Mouse (Mus musculus) B cell, adult 2 months (primary cell): ENCODE data around the gene Aoah.

Source experiments
- DNase-seq, 2 experiments: peaks; one replicate each; pipeline ENCODE4 v3.0.0; 2022

The Aoah gene

DNA sequence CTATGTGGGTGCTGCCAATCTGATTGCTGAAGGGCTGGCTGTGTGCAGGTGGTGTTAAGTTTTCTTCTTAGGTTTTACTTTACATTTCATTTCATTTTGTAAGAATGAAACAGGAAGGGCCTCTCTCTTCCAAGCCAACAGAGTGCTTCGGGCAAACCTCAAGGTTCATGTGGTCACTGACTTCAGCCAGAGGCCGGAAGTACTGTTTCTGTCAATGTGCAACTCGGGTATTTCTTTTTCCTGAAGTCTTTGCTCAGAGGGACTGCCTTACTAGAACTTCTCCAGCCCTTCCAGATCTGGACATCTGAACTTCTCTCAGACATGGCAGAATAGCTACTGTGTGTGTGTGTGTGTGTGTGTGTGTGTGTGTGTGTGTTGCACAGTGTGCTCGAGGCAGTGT is at the start of gene Aoah:
Aoah (plus strand) TSS at position 213 of the 400 bp plus-strand sequence.
- no peak for DNase-seq

DNA sequence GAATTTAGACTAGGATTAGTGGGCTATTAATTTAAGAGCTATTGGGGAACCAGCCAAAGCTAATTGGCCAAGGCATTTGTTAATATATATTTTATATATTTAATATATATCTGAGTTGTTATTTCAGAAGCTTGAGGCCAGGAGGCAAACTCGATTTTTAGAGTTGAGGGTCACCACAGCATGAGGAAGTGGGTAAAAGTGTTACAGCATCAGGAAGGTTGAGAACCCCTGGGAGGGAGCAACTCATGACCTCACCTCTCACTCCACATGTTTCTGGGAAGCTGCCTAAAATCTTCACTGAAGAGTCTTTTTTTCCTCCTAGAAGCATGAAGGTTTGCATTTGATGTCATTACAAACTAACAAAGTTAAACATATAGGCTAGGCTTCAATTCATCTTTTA is 39.1 kb upstream of the Aoah start:
- DNase-seq: no peak

DNA sequence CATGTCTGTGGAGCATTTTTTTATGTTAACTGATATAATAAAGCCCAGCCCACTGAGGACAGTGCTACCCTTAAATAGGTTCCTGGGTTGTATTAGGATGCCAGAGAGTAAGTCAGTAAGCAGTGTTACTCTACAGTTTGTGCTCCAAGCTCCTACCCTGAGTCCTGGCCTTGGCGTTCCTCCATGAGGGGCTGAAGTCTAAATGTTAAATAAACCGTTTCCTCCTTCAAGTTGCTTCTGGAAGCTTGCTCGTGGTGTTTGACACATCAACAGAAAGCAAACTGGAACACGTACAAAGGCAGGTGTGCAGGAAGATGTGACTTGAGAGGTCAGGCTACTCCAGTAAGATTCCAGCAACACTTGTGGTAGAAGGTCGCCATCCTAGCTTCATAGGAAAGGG is 10.3 kb upstream of the Aoah start:
- DNase-seq: no peak

DNA sequence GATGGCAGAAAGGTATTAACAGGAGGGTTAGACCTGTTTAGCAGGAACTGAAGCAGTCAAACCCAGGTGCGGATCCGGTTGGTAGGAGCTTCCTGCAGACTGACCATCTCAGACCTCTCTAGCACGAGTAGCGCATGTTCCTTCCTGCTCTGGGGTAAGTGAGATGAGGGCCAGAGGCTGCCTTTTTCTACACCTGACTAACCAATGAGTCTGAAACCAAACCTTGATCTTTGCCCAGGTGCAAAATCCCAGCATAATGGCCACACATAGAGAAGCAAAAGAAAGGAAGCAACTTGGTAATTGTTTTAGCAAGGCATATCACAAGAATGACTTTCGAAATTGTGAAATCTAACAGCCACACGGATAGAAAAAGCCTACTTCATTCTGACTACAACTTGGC is 9.9 kb upstream of the Aoah start:
- no peak for DNase-seq

DNA sequence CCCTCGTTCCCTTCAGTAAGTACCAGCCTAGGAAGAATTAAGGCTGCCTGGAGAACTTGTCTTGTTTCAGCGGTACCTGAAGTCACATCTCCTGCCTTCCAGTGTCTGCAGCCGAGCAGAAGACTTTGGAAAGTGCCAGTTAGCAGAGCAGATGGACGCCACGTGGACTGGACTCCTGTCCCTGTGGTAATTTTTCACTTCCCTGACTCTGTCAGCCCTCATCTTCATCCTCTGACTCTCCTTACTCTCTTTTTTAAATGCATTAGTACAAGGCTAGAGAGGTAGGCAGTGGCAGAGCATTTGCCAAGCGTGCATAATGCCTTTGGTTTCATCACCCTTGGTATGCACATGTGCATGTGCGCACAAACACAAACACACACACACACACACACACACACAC is 8.0 kb upstream of the Aoah start:
- no peak for DNase-seq

DNA sequence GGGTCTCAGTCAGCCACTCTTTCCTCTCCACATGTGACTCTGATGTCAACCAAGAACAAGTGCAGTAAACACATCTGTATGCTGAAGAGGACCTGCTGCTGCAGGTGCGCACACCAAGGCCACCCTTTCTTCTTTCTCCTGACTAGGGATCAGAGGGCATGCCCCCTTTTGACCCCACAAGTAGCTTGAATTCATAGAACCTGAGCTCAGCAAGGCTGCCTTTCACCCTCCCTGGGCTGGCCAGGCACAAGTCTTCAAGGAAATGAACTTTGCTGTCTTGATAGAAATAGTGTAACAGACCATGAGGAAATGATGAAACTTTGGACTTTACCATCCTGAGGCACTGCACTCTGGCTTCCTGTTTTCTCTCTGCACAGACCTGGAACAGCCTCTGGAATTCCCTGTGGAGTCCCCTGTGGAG is 7.1 kb upstream of the Aoah start:
- no peak for DNase-seq

DNA sequence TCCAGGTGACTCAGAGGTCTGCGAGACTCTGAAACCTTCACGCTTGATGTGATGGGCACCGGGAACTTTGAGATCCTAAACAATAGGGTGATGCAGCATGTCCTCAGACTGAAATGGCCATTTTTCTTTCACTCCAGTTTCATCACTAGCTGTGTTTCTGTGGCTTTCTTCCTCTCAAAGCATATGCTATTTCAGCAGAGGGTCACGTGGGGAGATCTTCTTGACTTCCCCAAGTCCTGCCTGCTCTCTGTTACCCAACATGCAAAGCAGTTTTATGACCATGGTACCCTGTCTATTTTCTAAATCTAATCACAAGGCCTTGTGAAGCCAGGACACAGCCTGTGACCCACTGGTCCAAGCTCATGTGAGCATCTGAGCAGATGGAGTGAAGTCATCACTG is 6.0 kb upstream of the Aoah start:
- no peak for DNase-seq

DNA sequence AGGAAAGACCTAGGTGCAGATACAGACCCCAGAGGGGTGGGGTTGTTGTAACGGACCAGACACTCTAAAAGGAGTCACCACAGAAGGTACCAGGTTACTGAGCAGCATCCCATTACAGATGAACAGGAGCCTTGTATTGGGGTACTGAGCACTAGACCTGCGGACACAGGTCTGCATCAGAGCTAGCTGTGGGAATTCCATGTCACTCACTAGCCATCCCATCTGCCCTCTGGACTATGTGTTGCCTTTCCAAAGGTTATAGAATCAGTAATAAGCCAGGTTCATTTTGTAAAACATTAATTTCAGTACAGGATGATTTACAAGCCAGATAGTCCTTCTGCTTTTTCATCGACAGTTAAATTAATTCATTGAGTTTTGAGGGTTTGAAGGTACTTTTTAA is 2.7 kb downstream of the Aoah start:
- DNase-seq: no peak

DNA sequence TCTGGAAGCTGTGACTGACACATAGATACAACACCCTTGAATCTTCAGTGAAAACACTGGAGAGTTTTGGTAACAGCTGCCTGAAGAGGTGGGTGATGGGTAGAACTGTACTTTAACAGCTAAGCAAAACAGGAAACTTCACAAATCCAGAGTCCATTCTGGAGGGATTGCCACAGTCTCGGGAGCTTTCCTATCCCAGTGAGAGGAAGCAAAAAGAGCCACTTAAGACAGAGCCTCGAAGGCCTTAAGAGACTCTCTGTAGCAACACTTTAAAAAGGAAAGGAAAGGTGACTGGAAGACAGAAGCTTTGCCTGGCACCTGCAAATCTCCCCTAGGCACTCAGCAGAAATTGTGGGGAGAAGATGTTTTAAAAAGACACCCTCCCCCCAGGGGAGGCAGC is 4.6 kb downstream of the Aoah start:
- no peak for DNase-seq

DNA sequence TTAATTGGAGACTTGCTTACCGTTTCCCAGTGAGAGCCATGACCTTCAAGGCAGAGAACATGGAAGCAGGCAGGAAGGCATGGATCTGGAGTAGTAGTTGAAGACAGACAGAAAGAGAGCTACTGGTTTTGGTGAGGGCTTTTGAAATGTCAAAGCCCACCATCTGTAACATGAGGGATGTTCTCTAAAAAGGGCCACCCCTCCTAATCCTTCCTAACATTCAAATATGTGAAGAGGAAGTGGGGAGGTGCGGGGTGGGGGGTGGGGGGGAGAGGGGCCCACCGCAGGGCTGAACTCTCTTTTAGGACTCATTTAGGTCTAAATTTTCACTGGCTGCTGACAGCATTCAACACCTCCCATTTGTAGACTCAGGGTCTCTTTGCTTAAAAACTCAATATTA is 5.9 kb downstream of the Aoah start:
- DNase-seq: no peak

DNA sequence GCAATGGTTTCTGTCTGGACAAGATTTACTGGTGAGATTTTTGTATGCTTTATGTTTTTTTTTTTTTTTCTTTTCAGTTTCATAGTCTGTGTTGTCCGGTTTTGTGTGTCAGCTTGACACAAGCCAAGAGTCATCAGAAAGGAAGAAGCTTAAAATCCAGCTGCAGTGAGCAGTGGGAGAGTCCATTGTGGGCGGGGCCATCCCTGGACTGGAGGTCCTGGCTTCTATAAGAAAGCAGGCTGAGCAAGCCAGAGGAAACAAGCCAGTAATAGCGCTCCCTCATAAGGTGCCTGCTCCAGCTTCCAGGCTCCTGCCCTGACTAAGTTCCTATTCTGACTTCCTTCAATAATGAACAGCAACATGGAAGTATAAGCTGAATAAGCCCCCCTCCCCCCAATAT is 6.7 kb downstream of the Aoah start:
- no peak for DNase-seq

DNA sequence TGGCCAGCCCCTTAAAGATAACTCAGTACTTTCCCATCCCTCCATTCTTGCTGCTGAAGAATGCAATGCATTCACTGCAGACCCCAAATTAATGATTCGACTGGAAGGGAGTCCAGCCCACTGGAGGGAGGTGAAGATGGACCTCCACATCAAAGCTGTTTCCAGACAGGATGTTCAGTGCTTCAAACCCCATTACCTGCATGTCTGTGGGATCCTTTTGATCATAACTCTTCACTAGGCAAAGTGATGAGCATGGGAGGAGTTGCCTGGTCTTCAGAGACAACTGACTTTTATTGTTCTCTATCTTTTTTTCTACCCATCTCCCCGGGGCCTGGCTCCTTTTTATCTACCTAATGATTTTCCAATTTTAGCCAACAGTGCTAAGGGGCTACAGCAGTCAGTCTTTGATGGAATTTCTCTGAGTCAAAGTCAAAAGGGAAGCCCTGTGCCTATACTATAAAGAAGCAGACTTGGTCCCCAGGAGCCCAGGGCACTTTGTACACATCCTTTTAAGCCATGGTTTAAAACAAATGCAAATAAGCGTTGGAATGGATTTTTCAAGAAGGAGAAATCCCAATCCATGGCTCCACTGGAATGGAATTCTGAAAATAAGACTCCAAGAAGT is 18.0 kb downstream of the Aoah start:
- DNase-seq: no peak

DNA sequence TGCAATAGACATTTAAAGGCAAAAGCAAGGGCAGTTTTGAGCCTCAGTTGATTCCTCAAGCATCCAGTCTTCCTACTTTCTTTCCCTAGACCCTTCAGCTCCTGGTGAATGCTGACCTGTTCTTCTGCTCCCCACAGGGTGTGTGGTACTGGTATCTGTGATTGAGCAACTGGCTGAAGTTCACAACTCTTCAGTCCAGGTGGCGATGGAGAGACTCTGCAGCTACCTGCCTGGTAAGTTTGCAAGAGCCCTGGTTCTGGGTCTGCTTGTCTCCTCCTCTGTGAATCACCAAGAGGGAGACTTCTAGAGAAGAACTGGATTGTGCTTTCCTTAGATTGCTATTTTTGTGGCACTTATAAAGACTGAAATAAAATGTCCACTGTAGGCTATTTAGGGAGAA is 22.5 kb downstream of the Aoah start:
- DNase-seq: no peak

DNA sequence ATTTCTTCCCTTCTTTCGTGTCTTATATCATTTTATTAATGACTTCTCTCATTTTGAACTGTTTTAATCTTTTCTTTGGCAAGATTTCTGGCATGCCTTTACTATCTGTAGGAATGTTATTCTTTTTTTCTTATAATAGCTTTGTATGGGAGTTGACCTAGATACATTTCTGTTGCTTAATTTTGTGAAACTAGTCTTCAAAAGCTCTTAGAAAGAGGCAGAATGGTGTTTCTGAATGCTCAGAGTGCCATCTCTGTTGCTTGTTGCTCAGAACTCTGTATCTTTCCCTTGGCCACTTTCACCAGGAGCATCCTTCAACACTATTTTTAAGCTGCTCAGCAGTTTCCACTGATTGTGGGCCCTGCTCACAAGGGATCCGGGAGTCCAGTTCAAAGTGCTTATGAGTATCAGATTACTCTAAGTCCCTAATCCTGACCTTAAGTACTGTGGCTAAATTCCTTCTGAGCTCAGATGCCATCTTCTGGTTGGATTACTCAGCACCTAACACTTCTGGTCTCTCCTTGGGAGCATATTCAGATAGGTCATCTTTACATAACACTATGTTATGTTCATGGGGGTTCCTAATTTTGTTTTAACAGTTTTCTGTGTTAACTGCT is 26.9 kb downstream of the Aoah start:
- no peak for DNase-seq

DNA sequence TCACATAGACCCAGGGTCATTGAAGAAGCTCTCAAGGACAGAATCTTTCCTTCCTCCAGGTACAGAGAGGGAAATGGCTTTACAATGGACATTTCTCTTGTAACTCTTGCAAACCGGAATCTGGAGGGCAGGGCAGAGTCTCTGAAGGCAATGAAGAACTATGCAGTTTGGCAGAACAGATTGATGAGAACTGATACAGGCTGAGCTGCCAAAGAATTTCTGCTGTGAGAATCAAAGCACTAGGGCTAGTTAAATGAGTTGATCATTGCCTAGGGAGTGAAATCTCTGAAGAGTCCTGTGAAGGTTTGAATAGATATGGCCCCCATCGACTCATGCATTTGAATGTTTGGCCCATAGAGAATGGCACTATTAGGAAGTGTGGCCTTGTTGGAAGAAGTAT is 34.8 kb downstream of the Aoah start:
- DNase-seq: no peak

DNA sequence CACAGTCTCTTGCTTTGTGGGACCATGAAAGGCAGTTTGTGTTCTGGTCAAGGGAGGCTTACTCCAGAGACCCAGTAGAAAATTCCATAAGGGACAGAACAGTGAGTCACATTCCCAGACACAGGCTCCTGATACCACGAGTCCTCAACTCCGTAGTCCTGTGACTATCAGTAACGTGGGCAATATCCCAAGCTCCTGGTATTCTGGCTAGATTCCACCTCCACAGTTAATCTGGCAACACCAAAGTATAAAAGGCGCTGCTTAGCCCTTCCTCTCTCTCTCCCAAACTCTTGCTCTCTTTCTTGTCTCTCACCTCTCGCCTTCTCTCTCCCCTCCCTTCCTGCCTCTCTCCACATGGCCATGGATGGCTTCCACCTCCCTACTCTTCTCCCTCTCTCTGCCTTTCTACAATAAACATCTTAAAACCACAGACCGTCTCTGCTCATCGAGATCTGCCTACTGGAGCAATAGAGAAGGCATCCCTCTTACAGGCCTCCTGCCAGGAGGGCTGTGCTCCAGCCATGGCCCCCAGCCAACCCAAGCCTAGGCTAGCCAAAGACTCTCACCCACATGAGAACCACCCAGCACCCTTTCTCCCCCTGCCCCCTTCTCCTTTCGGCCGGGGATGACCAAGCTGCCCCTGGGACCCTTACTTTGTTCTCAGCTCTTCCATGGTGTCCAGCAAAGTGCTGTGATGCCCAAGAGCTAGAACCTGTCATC is 35.4 kb downstream of the Aoah start:
- DNase-seq: no peak

DNA sequence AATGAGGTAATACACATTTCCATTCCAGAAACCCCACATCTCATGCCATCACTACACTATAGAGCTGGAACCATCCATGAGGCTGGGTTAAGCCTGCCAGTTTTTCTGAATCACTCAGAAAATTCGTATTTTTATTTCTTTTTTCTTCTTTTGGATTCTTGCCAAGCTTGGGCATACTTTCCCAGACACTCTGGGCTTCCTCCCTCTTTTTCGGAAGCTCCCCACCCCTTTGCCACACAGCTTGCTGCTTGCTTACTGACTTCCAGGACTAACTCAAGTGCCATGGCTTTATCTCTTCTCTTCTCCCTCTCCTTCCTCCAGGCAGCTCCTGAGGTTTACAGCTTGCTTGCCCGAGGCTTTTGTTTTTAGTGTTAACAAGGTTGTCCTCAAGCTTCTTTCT is 62.0 kb downstream of the Aoah start:
- DNase-seq: no peak

DNA sequence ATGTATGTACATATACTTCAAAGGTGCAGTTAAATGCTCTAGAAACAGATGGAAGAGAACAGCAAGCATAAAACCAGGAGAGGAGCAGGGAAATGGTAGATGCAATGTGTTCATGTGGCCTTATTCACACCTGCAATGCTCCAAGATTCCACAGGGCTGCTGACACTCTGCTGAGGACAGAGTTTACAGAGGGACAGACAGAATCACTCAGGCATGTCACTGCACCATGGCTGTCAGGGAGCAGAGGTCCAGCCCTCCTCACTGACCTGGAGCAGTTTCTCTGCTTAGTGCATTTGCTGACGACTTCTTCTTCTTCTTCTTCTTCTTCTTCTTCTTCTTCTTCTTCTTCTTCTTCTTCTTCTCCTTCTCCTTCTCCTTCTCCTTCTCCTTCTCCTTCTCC is 105.5 kb downstream of the Aoah start:
- DNase-seq: no peak

DNA sequence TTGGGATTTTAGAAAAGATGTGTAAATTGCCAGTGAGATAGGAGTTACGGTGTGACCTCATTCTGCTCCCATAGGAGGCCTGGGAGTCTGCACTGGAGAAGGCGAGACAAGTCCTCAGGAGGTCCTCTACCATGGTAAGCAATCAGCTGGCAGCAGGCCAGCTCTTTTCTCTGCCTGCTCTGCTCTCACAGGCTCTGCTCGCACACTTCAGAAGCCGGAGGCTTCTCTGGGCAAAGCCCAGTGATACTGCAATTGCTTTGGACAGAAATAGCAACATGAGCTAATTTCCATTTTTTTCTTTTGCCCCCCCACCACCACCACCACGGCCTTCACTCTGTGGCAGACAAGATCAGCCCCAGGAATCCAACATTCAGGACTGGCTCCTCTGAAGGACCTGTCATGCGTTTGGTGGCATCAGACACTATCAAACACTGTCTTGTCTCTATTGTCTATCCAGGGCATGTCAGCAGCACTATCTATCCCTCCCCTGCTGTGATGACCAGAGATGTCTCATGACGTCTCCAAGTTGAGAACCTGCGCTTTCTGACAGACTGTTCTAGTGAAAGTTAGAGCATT is 106.6 kb downstream of the Aoah start:
- no peak for DNase-seq

DNA sequence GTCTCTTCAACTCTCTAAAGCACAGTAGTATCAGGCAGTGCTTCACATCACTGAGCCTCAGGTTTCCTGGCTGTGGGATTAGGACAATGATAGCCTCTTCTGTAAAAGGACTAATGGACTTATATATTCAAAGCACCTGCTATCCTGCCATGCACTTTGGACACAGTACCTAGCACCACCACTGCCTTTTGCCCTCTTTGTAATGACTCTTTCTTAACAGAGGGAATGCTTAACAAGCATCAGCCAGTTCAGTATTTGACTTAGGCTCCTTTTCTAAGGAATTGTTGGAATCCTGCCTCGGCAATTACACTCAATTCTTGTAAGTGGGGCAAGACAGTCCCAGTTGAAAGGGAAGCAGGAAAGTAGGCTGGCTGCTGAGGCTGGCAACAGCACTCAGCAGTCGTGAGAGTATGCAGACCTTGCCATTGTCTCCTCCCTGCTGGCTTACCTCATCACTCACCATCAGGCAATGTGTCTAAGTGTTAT is 107.1 kb downstream of the Aoah start:
- DNase-seq: no peak

DNA sequence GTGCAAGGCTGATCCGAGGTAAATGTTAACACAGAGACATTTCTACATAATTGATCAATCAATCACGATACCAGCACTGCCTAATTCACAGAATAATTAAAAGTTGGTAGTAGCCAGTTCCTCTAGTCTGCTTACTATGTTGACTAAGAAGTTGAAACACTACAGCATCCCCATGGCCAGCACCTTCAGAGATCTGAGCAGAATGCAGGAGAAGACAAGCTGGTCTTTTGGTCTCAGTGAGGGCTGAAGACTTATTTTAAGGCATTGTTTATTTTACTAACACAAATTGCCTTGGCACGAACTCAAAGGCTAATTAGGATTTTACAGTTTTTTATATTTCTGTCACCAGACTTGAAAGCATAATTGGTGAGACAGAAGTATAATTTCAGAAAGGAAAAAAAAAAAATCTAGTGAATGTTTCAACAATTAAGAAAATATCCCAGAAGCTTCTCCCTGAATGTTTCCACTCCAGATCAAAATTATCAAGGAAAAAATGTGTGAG is 107.8 kb downstream of the Aoah start:
- no peak for DNase-seq

DNA sequence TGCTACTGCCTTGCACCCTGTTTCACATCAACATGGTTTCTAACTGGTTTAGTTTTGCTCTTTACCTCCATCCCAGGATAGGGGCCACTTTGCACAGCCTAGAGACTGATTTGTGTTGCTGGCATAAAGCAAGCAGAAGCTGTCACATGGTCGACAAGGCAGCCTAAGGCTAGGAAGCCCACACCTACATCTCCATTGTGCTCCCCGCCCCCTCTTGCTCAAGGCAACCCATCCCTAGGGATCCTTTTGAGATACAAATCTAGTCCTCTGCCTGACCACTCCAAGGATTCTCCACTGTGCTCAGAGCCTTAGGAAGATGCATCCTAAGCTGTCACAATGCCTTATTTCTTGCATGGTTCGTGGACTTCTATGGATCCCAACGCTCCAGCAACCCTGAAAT is 110.2 kb downstream of the Aoah start:
- no peak for DNase-seq

DNA sequence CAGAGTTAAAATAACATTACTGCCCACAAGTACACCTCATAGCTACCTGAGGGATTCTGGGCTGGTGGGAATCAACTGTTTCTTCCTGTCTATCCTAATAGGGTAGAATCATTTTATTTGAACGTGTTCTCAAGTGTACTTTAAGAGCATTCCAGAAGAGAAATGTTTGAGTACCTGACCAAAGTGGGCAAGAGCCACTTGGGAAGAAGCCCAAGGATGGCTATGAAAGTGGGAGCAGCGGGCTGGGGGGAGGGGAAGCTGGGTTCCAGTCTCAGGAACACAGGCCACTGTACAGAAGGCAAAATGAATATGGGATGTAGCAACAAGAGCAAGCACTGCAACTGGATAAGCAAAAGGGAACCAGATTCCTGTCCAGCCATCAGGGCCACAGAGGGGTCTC is 111.3 kb downstream of the Aoah start:
- no peak for DNase-seq
